ENCODE assay signal across 24 mouse cellular contexts in the genomic region with DNA sequence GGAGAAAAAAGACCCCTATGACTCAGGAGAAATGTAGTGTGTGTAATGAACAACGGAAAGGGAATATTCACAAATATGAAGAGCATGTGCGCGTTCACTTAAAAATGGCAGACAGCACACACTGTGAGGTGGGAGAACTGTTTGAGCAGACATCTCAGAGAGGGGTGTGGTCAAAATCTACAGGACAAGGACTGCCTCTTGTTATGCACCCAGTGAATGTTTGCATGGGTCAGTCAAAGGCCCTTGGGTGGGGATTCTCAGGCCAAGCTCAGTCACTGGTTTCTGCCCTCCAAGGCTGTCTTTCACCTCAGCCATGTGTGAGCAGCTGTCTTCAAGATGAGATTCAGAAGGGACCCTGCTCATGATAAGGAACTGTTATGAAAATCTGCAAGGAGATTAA.
"Had no signal": no experiment of that assay in that cellular context is flagged by ENCODE, and none has a peak within 500 bp of the region (broad histone marks: within the 10 kb centered on the region; RNA-seq: fewer than 3 reads in every experiment).

No protein-coding gene starts in this region.

- H3K4me3 ChIP-seq: heart, embryonic 10.5 days; heart, embryonic 13.5 days; heart, embryonic 15.5 days; hindbrain, embryonic 13.5 days; intestine, embryonic 15.5 days; layer of hippocampus, adult 2 months; limb, embryonic 13.5 days; limb, embryonic 15.5 days; liver, embryonic 12.5 days had no signal

- H3K36me3 ChIP-seq: heart, embryonic 10.5 days; heart, embryonic 13.5 days; heart, embryonic 15.5 days; hindbrain, embryonic 13.5 days; intestine, embryonic 15.5 days; limb, embryonic 13.5 days; limb, embryonic 15.5 days; liver, embryonic 12.5 days had no signal

- H3K4me2 ChIP-seq: heart, embryonic 13.5 days; heart, embryonic 15.5 days; hindbrain, embryonic 13.5 days; intestine, embryonic 15.5 days; limb, embryonic 13.5 days; limb, embryonic 15.5 days; liver, embryonic 12.5 days had no signal

- H3K27ac ChIP-seq: heart, embryonic 10.5 days; heart, embryonic 13.5 days; heart, embryonic 15.5 days; hindbrain, embryonic 13.5 days; intestine, embryonic 15.5 days; layer of hippocampus, adult 2 months; limb, embryonic 13.5 days; limb, embryonic 15.5 days; liver, embryonic 12.5 days; liver, embryonic 14.5 days had no signal

- H3K9me3 ChIP-seq: intestine, embryonic 15.5 days; limb, embryonic 15.5 days had no signal

- ATAC-seq: hindbrain, embryonic 16.5 days; inflammation-experienced regulatory T-cells, adult 6 months; intestine, embryonic 15.5 days; intestine, postnatal 0 days; liver, embryonic 12.5 days had no signal

- H3K27me3 ChIP-seq: heart, embryonic 15.5 days; hindbrain, embryonic 13.5 days; intestine, embryonic 15.5 days; limb, embryonic 13.5 days; limb, embryonic 15.5 days; liver, embryonic 12.5 days had no signal

- H3K4me1 ChIP-seq: heart, embryonic 10.5 days; heart, embryonic 13.5 days; heart, embryonic 15.5 days; hindbrain, embryonic 13.5 days; intestine, embryonic 15.5 days; limb, embryonic 15.5 days; liver, embryonic 12.5 days had no signal

- H3K9ac ChIP-seq: heart, embryonic 13.5 days; heart, embryonic 15.5 days; hindbrain, embryonic 13.5 days; intestine, embryonic 15.5 days; limb, embryonic 13.5 days; limb, embryonic 15.5 days; liver, embryonic 12.5 days; liver, embryonic 14.5 days had no signal

- DNase-seq: gastrocnemius, postnatal 14 days; gastrocnemius, postnatal 36 days; heart, adult 18-20 months; heart, postnatal 14 days; heart, postnatal 36 days; kidney, adult 18-20 months; kidney, adult 8-10 months; kidney, postnatal 10 days; kidney, postnatal 25 days; kidney, postnatal 4 days; left cerebral cortex, postnatal 4 days had no signal
